ENCODE assay signal across 26 mouse cellular contexts in genomic region chr17:83301433-83301832, GRCm38 (mm10). TPM values are rescaled to one million over a fixed set of nuclear protein-coding genes. Genes with fewer than 3 reads are reported as not detected.
A peak's percentile ranks its signal among the peaks of the same experiment; 100 is the strongest.
DNase-seq lines count a peak whose midpoint lies in the region; ATAC-seq and TF ChIP-seq lines count a peak whose summit lies in the region.
"Had no signal": no experiment of that assay in that cellular context is flagged by ENCODE, and none has a peak within 500 bp of the region (broad histone marks: within the 10 kb centered on the region; RNA-seq: fewer than 3 reads in every experiment).

No protein-coding gene starts in this region.

- no peaks in the 10 kb centered on the region for H3K27me3 ChIP-seq in lung, postnatal 0 days (replicated peaks; ENCODE audit: insufficient read depth, low read length)
- H3K27me3 ChIP-seq in forebrain, embryonic 12.5 days = no peaks in the 10 kb centered on the region
- H3K27me3 ChIP-seq: heart, embryonic 13.5 days; hindbrain, embryonic 12.5 days; intestine, embryonic 15.5 days had no signal

- H3K9ac ChIP-seq in lung, postnatal 0 days (replicated peaks; ENCODE audit: low read depth) = no peak overlapping the region
- H3K9ac ChIP-seq in forebrain, embryonic 12.5 days = no peak overlapping the region
- H3K9ac ChIP-seq: forebrain, postnatal 0 days; heart, embryonic 13.5 days; hindbrain, embryonic 12.5 days; intestine, embryonic 15.5 days had no signal

- no peaks in the 10 kb centered on the region for H3K9me3 ChIP-seq in lung, postnatal 0 days (ENCODE audit: low read length)
- H3K9me3 ChIP-seq in forebrain, embryonic 12.5 days = no peaks in the 10 kb centered on the region
- H3K9me3 ChIP-seq: forebrain, embryonic 10.5 days; heart, embryonic 10.5 days; heart, embryonic 13.5 days; hindbrain, embryonic 12.5 days; intestine, embryonic 15.5 days had no signal

- H3K4me1 ChIP-seq in lung, postnatal 0 days (ENCODE audit: insufficient read depth, low read depth, low read length) = no peaks in the 10 kb centered on the region
- no peaks in the 10 kb centered on the region for H3K4me1 ChIP-seq in forebrain, embryonic 12.5 days
- H3K4me1 ChIP-seq: forebrain, embryonic 10.5 days; hindbrain, embryonic 12.5 days; intestine, embryonic 15.5 days had no signal

- no peak overlapping the region for H3K4me2 ChIP-seq in lung, postnatal 0 days (replicated peaks; ENCODE audit: low read depth, low read length)
- H3K4me2 ChIP-seq in forebrain, embryonic 12.5 days = no peak overlapping the region
- H3K4me2 ChIP-seq: heart, embryonic 13.5 days; hindbrain, embryonic 12.5 days; intestine, embryonic 15.5 days had no signal

- 72% methylated on average over 5 of the region's 5 CpGs for WGBS in lung, postnatal 0 days
- 85% methylated on average over 5 of the region's 5 CpGs for WGBS in forebrain, embryonic 12.5 days

- H3K36me3 ChIP-seq in lung, postnatal 0 days (ENCODE audit: insufficient read depth, low read length) = no peaks in the 10 kb centered on the region
- H3K36me3 ChIP-seq in forebrain, embryonic 12.5 days (replicated peaks) = no peaks in the 10 kb centered on the region
- H3K36me3 ChIP-seq: forebrain, embryonic 10.5 days; heart, embryonic 10.5 days; heart, embryonic 13.5 days; hindbrain, embryonic 12.5 days; intestine, embryonic 15.5 days had no signal

- DNase-seq in heart, adult 11 months = peak; percentile 55
- no peak for DNase-seq in heart, postnatal 4 days
- DNase-seq in lung, postnatal 0 days (ENCODE audit: low spot score) = no peak
- DNase-seq: adrenal gland, postnatal 10 days; adrenal gland, postnatal 36 days; B cell, adult 2 months; cerebellum, adult 2 months; cerebellum, adult 9-11 months; cerebellum, postnatal 25 days; forebrain, postnatal 0 days; gastrocnemius, adult 2 months; gastrocnemius, postnatal 14 days; heart, adult 2 months; heart, postnatal 14 days; kidney, adult 11 months had no signal

- no peak overlapping the region for H3K4me3 ChIP-seq in lung, postnatal 0 days (ENCODE audit: low read depth, low read length)
- no peak overlapping the region for H3K4me3 ChIP-seq in forebrain, embryonic 12.5 days (replicated peaks)
- H3K4me3 ChIP-seq: forebrain, embryonic 10.5 days; gastrocnemius, adult 2 months; heart, adult 2 months; heart, embryonic 10.5 days; heart, embryonic 13.5 days; hindbrain, embryonic 12.5 days; intestine, embryonic 15.5 days had no signal

- peak; percentile 50; the same call in 1 of the 2 replicates for ATAC-seq in common myeloid progenitor, adult 5-6 weeks (replicated peaks; ENCODE audit: low read depth, poor library complexity, severe bottlenecking)
- peak; percentile 54; the same call in 1 of the 2 replicates for ATAC-seq in megakaryocyte progenitor cell, adult 5-6 weeks (replicated peaks; ENCODE audit: poor library complexity)
- no peak for ATAC-seq in lung, postnatal 0 days
- ATAC-seq in forebrain, embryonic 12.5 days (ENCODE audit: low FRiP score) = no peak
- ATAC-seq: CD4-positive, CD25-positive, alpha-beta regulatory T cell, adult 4 months; forebrain, embryonic 14.5 days; forebrain, postnatal 0 days; hindbrain, embryonic 16.5 days; intestine, embryonic 15.5 days had no signal

- TF ChIP-seq CTCF in lung, postnatal 0 days (IDR thresholded peaks at IDR 0.05) = no peak

- H3K27ac ChIP-seq in lung, postnatal 0 days (ENCODE audit: low read length) = no peak overlapping the region
- no peak overlapping the region for H3K27ac ChIP-seq in forebrain, embryonic 12.5 days
- H3K27ac ChIP-seq: forebrain, embryonic 10.5 days; gastrocnemius, adult 2 months; heart, adult 2 months; heart, embryonic 10.5 days; heart, embryonic 13.5 days; hindbrain, embryonic 12.5 days; intestine, embryonic 15.5 days had no signal

- no peak for TF ChIP-seq EP300 in lung, postnatal 0 days (IDR thresholded peaks at IDR 0.05)

RNA-seq across cellular contexts. Expression of gene Eml4, which starts 49.3 kb away (rescaled TPM):
- total RNA-seq in heart, postnatal 4 days (2021) = 10 to 100 TPM; 17.5 to 18.1 TPM
- 66.6 and 76.2 TPM in 2 replicates for total RNA-seq in common myeloid progenitor, adult 5-6 weeks (2017)
- 38.0 and 41.5 TPM in 2 replicates for total RNA-seq in megakaryocyte progenitor cell, adult 5-6 weeks (2015)
- total RNA-seq in megakaryocyte progenitor cell, adult 5-6 weeks (2017) = 79.6 and 86.3 TPM in 2 replicates
- polyA plus RNA-seq in lung, postnatal 0 days (2015; fragmentation: Nextera tagmentation; extraction: Ambion mirVana) = 13.4 and 15.8 TPM in 2 replicates
- polyA plus RNA-seq in forebrain, embryonic 12.5 days (2016; fragmentation: Nextera tagmentation; extraction: Ambion mirVana) = 44.5 and 46.6 TPM in 2 replicates

Comparison
In these comparisons a context has a peak if more than half of its experiments do, and no peak if none do; other contexts are left out.
1. ATAC-seq: peak in common myeloid progenitor, adult 5-6 weeks (single experiment) and megakaryocyte progenitor cell, adult 5-6 weeks (single experiment); none in lung, postnatal 0 days (single experiment) and forebrain, embryonic 12.5 days (single experiment).